Mouse (Mus musculus) forebrain, embryonic 13.5 days (tissue): Measurements from ENCODE around the gene Cst6. TPM values are rescaled to one million over a fixed set of nuclear protein-coding genes. Genes with fewer than 3 reads are reported as not detected.

Experiments used
- ATAC-seq: fragments of 200-750 bp; cut with Nextera tagmentation; 2 replicates; pipeline ENCODE4 v1.8.0; 2017
- H3K27ac ChIP-seq: fragments of 300-500 bp; sonication (generic); 2 replicates; pipeline ENCODE4 v1.5.1; 2015; ENCODE audit warnings: inconsistent platforms, mild to moderate bottlenecking, moderate library complexity
- H3K27me3 ChIP-seq: fragments of 300-500 bp; sonication (generic); 2 replicates; pipeline ENCODE4 v1.6.1; 2015; ENCODE audit warnings: mild to moderate bottlenecking, inconsistent platforms
- H3K36me3 ChIP-seq: fragments of 300-500 bp; sonication (generic); 2 replicates; pipeline ENCODE4 v1.6.1; 2015; ENCODE audit warnings: mild to moderate bottlenecking, inconsistent platforms; ENCODE audit not compliant: poor library complexity, severe bottlenecking
- H3K4me1 ChIP-seq: fragments of 300-500 bp; sonication (generic); 2 replicates; pipeline ENCODE4 v1.6.1; 2015; ENCODE audit warnings: inconsistent platforms
- H3K4me2 ChIP-seq: fragments of 300-500 bp; sonication (generic); 2 replicates; pipeline ENCODE4 v1.6.1; 2015; ENCODE audit warnings: inconsistent platforms, mild to moderate bottlenecking, moderate library complexity
- H3K4me3 ChIP-seq: fragments of 300-500 bp; sonication (generic); 2 replicates; pipeline ENCODE4 v1.5.1; 2015; ENCODE audit warnings: mild to moderate bottlenecking, inconsistent platforms
- H3K9ac ChIP-seq: fragments of 300-500 bp; sonication (generic); 2 replicates; pipeline ENCODE4 v1.6.1; 2015; ENCODE audit warnings: mild to moderate bottlenecking, inconsistent platforms
- H3K9me3 ChIP-seq: fragments of 300-500 bp; sonication (generic); replicated peaks from 2 replicates; pipeline ENCODE4 v1.6.1; 2016; ENCODE audit warnings: inconsistent platforms
- WGBS: fragments of 180-500 bp; shearing (Covaris S2); methylation state at CpG from one replicate; pipeline ENCODE4 v1.1.7; 2015; 5-methylcytosine and 5-hydroxymethylcytosine counted together
- polyA plus RNA-seq: library from polyadenylated mRNA; unstranded; fragments of >200 nt; fragmentation: Nextera tagmentation; extraction: Ambion mirVana; gene quantifications from 2 replicates; pipeline ENCODE4 v1.2.1, GENCODE M21; 2015

The Cst6 gene
- polyA plus RNA-seq, 1 experiment from 2014 or later: 1.9 TPM

DNA sequence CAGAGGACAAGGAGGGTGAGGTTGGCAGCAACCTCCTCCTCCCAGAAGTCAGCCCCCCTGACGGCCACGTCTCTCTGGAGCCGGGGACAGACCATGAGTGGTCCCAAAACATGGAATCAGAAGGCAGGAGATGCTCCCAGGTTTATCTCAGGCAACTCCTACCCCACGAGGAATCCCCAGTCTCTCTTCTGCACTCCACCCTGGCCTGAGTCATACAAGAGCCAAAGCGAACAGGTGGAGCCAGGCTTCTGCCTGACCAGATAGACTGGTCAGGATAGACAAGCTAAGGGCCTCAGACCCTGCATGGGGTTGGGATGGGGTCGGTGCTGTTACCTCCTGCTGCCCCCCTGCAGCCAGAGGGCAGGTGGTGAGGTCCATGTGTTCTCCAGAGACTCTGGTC is 1.3 kb downstream of the Cst6 start:
- 79% methylated on average over 6 of the region's 6 CpGs for WGBS
- Histone ChIP-seq H3K36me3 (no peaks in the 10 kb centered on the region), H3K27me3 (peaks cover 3% of the 10 kb centered on the region; the same call in 1 of the 2 replicates), H3K9ac (no peak overlapping the region), H3K4me1 (peaks cover 7% of the 10 kb centered on the region), H3K9me3 (no peaks in the 10 kb centered on the region), H3K27ac (no peak overlapping the region), H3K4me2 (no peak overlapping the region), H3K4me3 (no peak overlapping the region)
- no peak for ATAC-seq

DNA sequence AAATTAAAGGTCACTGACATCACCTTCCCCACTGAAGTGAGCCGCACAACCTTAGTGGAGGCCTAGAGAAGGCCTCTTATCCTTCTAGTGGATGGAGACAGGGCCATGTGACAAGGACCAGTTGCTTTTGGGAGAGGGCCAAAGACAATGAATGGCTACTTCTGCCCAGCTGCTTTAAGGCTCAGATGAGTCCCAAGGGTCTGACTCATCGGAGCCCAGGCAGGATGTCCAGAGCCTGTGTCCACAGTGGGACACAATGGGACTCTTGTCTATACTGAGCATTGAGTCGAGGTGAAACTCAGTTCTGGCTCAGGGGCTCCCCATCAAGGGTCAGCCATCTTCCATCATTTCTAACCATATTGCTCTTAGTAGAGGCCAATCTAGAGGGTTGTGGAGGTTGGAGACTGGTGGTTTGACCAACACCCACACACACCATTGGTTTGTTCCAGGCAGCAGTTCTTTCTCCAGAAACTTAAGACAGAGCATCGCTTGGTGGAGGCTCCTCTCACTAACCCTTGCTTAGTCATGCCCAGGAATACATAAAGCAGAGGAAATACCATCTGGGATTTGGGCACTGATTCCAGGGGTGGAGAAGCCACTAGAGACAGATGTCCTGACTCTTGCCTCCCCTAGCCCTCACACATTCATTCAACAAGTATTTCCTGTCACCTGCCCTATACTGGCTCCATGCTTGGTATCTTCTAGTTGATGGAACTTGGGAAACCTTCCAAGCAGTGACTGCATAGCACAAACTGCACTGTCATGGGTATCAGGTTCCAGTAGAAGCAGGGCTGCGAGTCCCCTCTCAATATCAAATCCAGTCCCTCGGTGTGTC is 3.9 kb downstream of the Cst6 start:
- no peak overlapping the region for H3K27ac ChIP-seq
- 88% methylated on average over 6 of the region's 6 CpGs for WGBS
- peaks cover under 1% of the 10 kb centered on the region; the same call in 1 of the 2 replicates for H3K27me3 ChIP-seq
- no peak overlapping the region for H3K4me2 ChIP-seq
- peaks cover 7% of the 10 kb centered on the region for H3K4me1 ChIP-seq
- no peak overlapping the region for H3K9ac ChIP-seq
- no peak for ATAC-seq
- H3K9me3 ChIP-seq: no peaks in the 10 kb centered on the region
- no peak overlapping the region for H3K4me3 ChIP-seq
- H3K36me3 ChIP-seq: no peaks in the 10 kb centered on the region

DNA sequence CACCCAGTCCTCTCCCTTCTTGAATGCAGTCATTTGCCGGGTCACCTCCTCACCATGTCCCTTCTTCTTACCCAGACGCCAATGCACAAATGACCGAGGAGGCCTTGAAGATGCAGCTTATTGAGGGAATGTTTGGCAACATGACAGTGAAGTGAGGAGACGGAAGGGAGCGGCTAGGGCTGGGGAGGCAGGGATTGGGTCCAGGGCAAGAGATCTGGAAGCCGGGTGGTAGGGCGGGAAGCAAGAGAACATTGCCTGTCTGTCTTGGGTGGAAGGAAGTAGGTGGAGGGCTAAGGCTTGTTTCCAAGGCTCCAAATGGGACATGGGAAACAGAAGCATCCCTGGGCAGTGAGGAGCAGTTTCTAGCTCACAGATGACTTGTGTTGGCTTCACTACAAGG is 8.0 kb downstream of the Cst6 start:
- H3K4me3 ChIP-seq: no peak overlapping the region
- 91% methylated on average over 7 of the region's 7 CpGs for WGBS
- no peaks in the 10 kb centered on the region for H3K27me3 ChIP-seq
- no peak overlapping the region for H3K9ac ChIP-seq
- H3K4me1 ChIP-seq: no peaks in the 10 kb centered on the region
- no peaks in the 10 kb centered on the region for H3K36me3 ChIP-seq
- H3K27ac ChIP-seq: no peak overlapping the region
- no peak for ATAC-seq
- H3K9me3 ChIP-seq: no peaks in the 10 kb centered on the region
- H3K4me2 ChIP-seq: no peak overlapping the region

DNA sequence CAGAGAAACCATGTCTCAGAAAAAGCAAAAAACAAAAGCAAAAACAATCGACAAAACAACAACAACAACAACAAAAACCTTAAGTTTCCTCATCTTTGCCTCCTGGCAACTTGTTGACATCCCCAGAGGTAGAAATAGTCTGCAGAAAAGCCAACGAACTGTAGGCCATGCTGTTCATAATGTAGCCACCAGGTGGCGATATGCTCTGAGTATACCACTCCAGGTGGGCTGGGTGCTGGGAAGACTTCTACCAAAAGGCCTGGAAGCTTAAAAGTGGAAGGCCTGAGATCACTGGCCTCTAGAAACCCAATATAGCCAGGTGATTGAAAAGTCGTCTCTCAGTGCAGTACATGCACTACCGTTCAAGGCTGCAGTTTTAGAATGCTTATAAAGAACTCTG is 11.4 kb downstream of the Cst6 start:
- no peak for ATAC-seq
- Histone ChIP-seq H3K4me2 (no peak overlapping the region), H3K9ac (no peak overlapping the region), H3K27ac (no peak overlapping the region), H3K4me1 (no peaks in the 10 kb centered on the region), H3K27me3 (no peaks in the 10 kb centered on the region), H3K4me3 (no peak overlapping the region), H3K9me3 (no peaks in the 10 kb centered on the region), H3K36me3 (no peaks in the 10 kb centered on the region)
- WGBS: 20% methylated on average over 5 of the region's 5 CpGs

DNA sequence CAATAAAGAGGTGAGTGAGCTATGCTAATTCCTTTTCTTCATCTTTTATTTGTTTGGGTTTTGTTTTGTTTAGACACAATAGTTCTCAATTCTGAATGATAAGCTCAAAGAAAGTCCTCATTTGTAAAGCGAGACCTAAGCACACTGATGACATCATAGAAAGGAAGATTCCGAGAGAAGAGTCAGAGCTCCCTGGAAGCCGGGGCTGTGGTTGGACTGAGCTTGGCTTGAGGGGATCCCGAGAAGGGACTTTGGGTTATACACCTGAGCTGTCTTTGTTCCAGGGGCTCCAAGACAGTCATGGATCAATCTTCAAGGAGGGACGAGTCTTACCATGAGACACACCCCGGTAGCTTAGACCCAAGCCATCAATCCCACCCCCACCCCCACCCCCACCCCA is 13.9 kb downstream of the Cst6 start, which contains the start of gene Catsper1:
TSS of gene Catsper1 (plus strand) at position 301 of the 400 bp plus-strand sequence.
- no peak within 1 kb of the TSS for H3K4me3 ChIP-seq
- no peaks in the 10 kb centered on the region for H3K9me3 ChIP-seq
- no peaks in the 10 kb centered on the region for H3K27me3 ChIP-seq
- WGBS: 92% methylated on average over 6 of the region's 6 CpGs
- no peak within 1 kb of the TSS for H3K27ac ChIP-seq
- no peak for ATAC-seq
- H3K36me3 ChIP-seq: no peaks in the 10 kb centered on the region
- no peaks in the 10 kb centered on the region for H3K4me1 ChIP-seq
- no peak within 1 kb of the TSS for H3K9ac ChIP-seq
- no peak within 1 kb of the TSS for H3K4me2 ChIP-seq

DNA sequence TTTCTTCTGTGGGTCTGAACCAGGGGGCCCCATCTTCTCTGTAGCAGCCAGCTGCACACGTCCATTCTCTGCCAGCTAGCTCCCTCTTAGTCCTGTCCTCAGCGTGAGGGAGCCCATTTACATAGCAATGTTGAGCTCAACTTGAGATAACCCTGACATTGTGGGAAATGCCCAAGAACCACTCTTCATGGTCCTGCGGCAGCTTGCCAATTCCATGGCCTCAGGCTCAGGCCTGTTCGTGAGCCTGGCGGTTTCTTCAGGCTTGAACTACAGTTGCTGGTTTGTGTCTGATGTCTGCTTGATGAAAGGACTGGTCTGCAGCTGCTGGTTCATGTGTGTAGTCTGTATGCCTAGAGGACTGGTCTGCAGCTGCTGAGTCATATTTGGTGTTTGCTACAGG is 14.6 kb downstream of the Cst6 start:
- Histone ChIP-seq H3K36me3 (no peaks in the 10 kb centered on the region), H3K4me1 (no peaks in the 10 kb centered on the region), H3K4me2 (no peak overlapping the region), H3K27me3 (no peaks in the 10 kb centered on the region), H3K9ac (no peak overlapping the region), H3K9me3 (no peaks in the 10 kb centered on the region), H3K27ac (no peak overlapping the region), H3K4me3 (no peak overlapping the region)
- ATAC-seq: no peak
- WGBS: 82% methylated on average over 5 of the region's 5 CpGs

DNA sequence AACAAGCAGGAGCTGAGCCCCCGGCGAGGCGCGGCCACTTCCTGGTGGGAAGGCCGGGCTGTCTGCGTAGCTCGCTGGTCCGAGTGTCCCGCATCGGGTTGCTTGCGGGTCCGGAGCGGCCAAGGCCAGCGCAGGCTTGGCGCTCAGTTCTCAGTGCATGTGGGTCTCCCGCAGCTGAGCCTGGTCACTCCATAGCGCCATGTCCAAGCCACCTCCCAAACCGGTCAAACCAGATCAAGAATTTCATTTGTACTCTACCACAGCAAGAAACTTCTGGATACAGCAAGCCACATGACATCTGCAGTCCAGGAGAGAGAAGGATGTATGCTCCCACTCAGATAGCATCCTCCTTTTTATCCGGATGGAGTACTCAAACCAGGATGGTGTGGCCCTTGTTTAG is 21.4 kb downstream of the Cst6 start:
- Histone ChIP-seq H3K27me3 (no peaks in the 10 kb centered on the region), H3K4me3 (no peak overlapping the region), H3K9ac (no peak overlapping the region), H3K4me1 (no peaks in the 10 kb centered on the region), H3K36me3 (no peaks in the 10 kb centered on the region), H3K27ac (no peak overlapping the region), H3K9me3 (no peaks in the 10 kb centered on the region), H3K4me2 (no peak overlapping the region)
- no peak for ATAC-seq
- WGBS: 74% methylated on average over 19 of the region's 19 CpGs

DNA sequence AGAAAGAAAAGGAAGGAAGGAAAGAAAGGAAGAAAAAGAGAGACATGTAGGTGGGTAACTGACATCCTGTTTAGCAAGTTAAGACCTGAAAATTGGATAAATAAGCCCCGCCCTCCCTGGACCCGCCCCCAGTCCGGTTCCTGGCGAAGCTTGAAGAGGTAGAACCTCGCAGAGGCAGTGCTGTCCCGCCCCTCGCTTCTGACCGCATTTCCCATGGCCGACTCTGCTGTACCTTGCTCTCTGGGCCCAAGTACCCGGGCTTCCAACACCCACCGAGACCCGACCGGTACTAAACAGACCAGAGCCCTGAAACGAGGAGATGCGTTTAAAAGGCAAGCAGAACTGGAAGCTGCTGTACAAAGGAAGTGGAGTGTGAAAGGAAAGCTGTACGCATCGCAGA is 25.6 kb downstream of the Cst6 start:
- no peaks in the 10 kb centered on the region for H3K27me3 ChIP-seq
- WGBS: 63% methylated on average over 17 of the region's 17 CpGs

DNA sequence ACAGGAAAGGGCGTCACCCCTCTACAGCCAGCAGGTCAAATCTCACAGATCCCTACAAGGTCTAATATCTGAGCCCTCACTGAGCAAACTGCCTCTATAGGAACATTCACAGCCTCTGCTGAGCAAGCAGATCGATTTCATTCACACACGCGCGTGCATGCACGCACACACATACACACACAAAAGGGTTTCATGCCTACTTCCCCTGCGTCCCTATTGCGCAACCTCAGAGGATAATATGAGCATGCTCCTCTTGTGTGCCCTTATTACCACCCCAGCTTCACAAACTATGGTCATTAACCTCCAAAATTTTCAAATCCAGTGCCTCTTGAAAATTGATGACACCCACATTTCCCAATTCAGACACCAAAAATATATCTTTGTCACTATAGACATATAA is 36.2 kb downstream of the Cst6 start:
- Histone ChIP-seq H3K4me2 (no peak overlapping the region), H3K4me3 (no peak overlapping the region), H3K36me3 (peaks cover under 1% of the 10 kb centered on the region; the same call in 1 of the 2 replicates), H3K27me3 (no peaks in the 10 kb centered on the region), H3K4me1 (no peaks in the 10 kb centered on the region), H3K9me3 (peaks cover 10% of the 10 kb centered on the region; the same call in 1 of the 2 replicates), H3K9ac (no peak overlapping the region), H3K27ac (no peak overlapping the region)
- WGBS: 88% methylated on average over 8 of the region's 8 CpGs
- ATAC-seq: no peak

More for the DNA sequence above, 25.6 kb downstream of the Cst6 start:
- Histone ChIP-seq H3K4me1 (no peaks in the 10 kb centered on the region), H3K27ac (no peak overlapping the region), H3K9ac (no peak overlapping the region), H3K4me2 (no peak overlapping the region), H3K9me3 (no peaks in the 10 kb centered on the region), H3K36me3 (no peaks in the 10 kb centered on the region), H3K4me3 (no peak overlapping the region)
- no peak for ATAC-seq

DNA sequence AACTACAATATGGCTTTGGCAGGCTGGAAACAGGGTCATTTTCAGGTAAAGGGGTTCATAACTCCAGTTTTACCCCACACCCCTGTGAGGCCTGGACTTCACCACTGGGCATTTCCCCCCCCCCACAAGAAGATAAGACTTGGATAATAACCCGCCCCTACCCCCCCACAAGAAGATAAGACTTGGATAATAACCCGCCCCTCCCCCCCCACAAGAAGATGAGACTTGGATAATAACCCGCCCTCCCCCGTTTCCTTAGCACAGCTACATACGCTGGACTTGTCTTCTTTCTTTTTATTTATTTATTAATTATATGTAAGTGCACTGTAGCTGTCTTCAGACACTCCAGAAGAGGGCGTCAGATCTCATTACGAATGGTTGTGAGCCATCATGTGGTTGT is 40.3 kb downstream of the Cst6 start:
- ATAC-seq: no peak
- WGBS: 83% methylated on average over 7 of the region's 7 CpGs
- Histone ChIP-seq H3K27me3 (no peaks in the 10 kb centered on the region), H3K4me1 (no peaks in the 10 kb centered on the region), H3K9ac (no peak overlapping the region), H3K4me2 (no peak overlapping the region), H3K27ac (no peak overlapping the region), H3K9me3 (peaks cover 9% of the 10 kb centered on the region), H3K4me3 (no peak overlapping the region), H3K36me3 (peaks cover 40% of the 10 kb centered on the region)

DNA sequence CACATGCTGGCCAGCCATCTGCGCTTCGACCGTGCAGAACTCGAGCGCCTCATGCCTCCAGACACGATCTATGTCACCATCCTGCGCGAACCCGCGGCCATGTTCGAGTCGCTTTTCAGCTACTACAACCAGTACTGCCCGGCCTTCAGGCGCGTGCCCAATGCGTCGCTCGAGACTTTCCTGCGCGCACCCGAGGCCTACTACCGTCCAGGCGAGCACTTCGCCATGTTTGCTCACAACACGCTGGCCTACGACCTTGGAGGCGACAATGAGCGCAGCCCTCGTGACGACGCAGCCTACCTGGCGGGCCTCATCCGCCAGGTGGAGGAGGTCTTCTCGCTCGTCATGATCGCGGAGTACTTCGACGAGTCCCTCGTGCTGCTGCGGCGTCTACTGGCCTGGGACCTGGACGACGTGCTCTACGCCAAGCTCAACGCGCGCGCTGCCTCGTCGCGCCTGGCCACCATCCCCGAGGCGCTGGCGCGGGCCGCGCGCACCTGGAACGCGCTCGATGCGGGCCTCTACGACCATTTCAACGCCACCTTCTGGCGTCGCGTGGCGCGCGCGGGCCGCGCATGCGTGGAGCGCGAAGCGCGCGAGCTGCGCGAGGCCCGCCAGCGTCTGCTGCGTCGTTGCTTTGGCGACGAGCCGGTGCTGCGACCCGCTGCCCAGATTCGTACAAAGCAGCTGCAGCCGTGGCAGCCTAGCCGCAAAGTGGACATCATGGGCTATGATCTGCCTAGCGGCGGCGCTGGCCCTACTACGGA is 42.2 kb downstream of the Cst6 start:
- Histone ChIP-seq H3K27me3 (no peaks in the 10 kb centered on the region), H3K4me3 (peak overlapping the region; percentile 7; the same call in 1 of the 2 replicates), H3K4me2 (peak overlapping the region; percentile 38), H3K4me1 (no peaks in the 10 kb centered on the region), H3K27ac (no peak overlapping the region), H3K9ac (no peak overlapping the region), H3K9me3 (peaks cover 9% of the 10 kb centered on the region), H3K36me3 (peaks cover 57% of the 10 kb centered on the region)
- 46% methylated on average over 97 of the region's 98 CpGs for WGBS
- ATAC-seq: no peak

DNA sequence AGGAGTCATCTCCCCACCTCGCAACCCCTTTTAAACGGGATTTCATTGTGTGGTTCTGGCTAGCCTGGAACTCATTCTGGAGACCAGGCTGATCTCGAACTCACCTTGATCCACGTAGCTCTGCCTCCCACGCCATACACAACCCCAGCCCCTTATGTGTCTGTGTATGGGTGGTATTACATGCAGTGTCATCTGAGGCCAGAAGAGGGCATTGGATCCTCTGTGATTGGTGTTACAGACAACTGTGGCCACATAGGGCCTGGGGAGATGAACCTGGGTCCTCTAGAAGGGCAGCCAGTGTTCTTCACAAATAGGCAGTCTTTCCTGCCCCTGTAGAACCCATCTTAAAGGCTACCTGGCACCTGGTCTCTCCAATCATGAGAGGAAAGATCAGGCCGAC is 43.1 kb downstream of the Cst6 start:
- 88% methylated on average over 6 of the region's 6 CpGs for WGBS
- Histone ChIP-seq H3K27me3 (no peaks in the 10 kb centered on the region), H3K27ac (no peak overlapping the region), H3K4me1 (no peaks in the 10 kb centered on the region), H3K9ac (no peak overlapping the region), H3K36me3 (peaks cover 57% of the 10 kb centered on the region), H3K9me3 (peaks cover 9% of the 10 kb centered on the region), H3K4me2 (no peak overlapping the region), H3K4me3 (no peak overlapping the region)
- no peak for ATAC-seq
